Mouse (Mus musculus): Measurements from ENCODE around the gene Mrpl44. TPM values are rescaled to one million over a fixed set of nuclear protein-coding genes. Genes with fewer than 3 reads are reported as not detected.

Gene Mrpl44
- polyA plus RNA-seq, 1 experiment = 36.2 TPM

- H3K9me3 ChIP-seq (replicated peaks; ENCODE audit: control insufficient read depth, insufficient read depth, low read length, poor library complexity, severe bottlenecking) = no peaks in the 10 kb centered on the region
- no peak overlapping the region for H3K9ac ChIP-seq (ENCODE audit: low read depth, poor library complexity, severe bottlenecking)
- no peak overlapping the region for H3K27ac ChIP-seq (ENCODE audit: insufficient read depth, low read length)
- H3K4me1 ChIP-seq (ENCODE audit: control insufficient read depth, insufficient read depth, low read length) = no peaks in the 10 kb centered on the region
- H3K36me3 ChIP-seq (ENCODE audit: control insufficient read depth, insufficient read depth, low read length, poor library complexity, severe bottlenecking) = no peaks in the 10 kb centered on the region; the same call in 1 of the 2 replicates
- no peak overlapping the region for H3K4me3 ChIP-seq (ENCODE audit: low read depth, low read length)
- H3K27me3 ChIP-seq (ENCODE audit: control insufficient read depth, insufficient read depth, low read length, poor library complexity, severe bottlenecking) = no peaks in the 10 kb centered on the region
- TF ChIP-seq EP300 (IDR thresholded peaks at IDR 0.05; ENCODE audit: insufficient read depth, low read depth, low read length) = no peak
- TF ChIP-seq POLR2A (IDR thresholded peaks at IDR 0.05; ENCODE audit: insufficient read depth, low read length) = no peak
- no peak for TF ChIP-seq CTCF (IDR thresholded peaks at IDR 0.05; ENCODE audit: low read depth, low read length)
Observed at GRCm38 (mm10) chr1:79743385-79743784, 32.4 kb upstream of the Mrpl44 start.

GRCm38 (mm10) chr1:79746056-79746455 lies 29.8 kb upstream of the Mrpl44 start:
- Histone ChIP-seq H3K27me3 (ENCODE audit: control insufficient read depth, insufficient read depth, low read length, poor library complexity, severe bottlenecking) (no peaks in the 10 kb centered on the region), H3K9me3 (replicated peaks; ENCODE audit: control insufficient read depth, insufficient read depth, low read length, poor library complexity, severe bottlenecking) (no peaks in the 10 kb centered on the region), H3K9ac (ENCODE audit: low read depth, poor library complexity, severe bottlenecking) (no peak overlapping the region), H3K4me3 (ENCODE audit: low read depth, low read length) (no peak overlapping the region), H3K36me3 (ENCODE audit: control insufficient read depth, insufficient read depth, low read length, poor library complexity, severe bottlenecking) (no peaks in the 10 kb centered on the region), H3K4me1 (ENCODE audit: control insufficient read depth, insufficient read depth, low read length) (no peaks in the 10 kb centered on the region), H3K27ac (ENCODE audit: insufficient read depth, low read length) (no peak overlapping the region)
- TF ChIP-seq POLR2A (IDR thresholded peaks at IDR 0.05; ENCODE audit: insufficient read depth, low read length) (no peak), EP300 (IDR thresholded peaks at IDR 0.05; ENCODE audit: insufficient read depth, low read depth, low read length) (no peak), CTCF (IDR thresholded peaks at IDR 0.05; ENCODE audit: low read depth, low read length) (no peak)

- no peaks in the 10 kb centered on the region for H3K4me1 ChIP-seq (ENCODE audit: control insufficient read depth, insufficient read depth, low read length)
- TF ChIP-seq POLR2A (IDR thresholded peaks at IDR 0.05; ENCODE audit: insufficient read depth, low read length) (no peak), CTCF (IDR thresholded peaks at IDR 0.05; ENCODE audit: low read depth, low read length) (no peak), EP300 (IDR thresholded peaks at IDR 0.05; ENCODE audit: insufficient read depth, low read depth, low read length) (no peak)
- no peaks in the 10 kb centered on the region for H3K36me3 ChIP-seq (ENCODE audit: control insufficient read depth, insufficient read depth, low read length, poor library complexity, severe bottlenecking)
- H3K27me3 ChIP-seq (ENCODE audit: control insufficient read depth, insufficient read depth, low read length, poor library complexity, severe bottlenecking) = no peaks in the 10 kb centered on the region
- H3K9me3 ChIP-seq (replicated peaks; ENCODE audit: control insufficient read depth, insufficient read depth, low read length, poor library complexity, severe bottlenecking) = no peaks in the 10 kb centered on the region
- no peak overlapping the region for H3K4me3 ChIP-seq (ENCODE audit: low read depth, low read length)
- H3K27ac ChIP-seq (ENCODE audit: insufficient read depth, low read length) = no peak overlapping the region
- H3K9ac ChIP-seq (ENCODE audit: low read depth, poor library complexity, severe bottlenecking) = no peak overlapping the region
Observed at GRCm38 (mm10) chr1:79751186-79751585, 24.6 kb upstream of the Mrpl44 start.

- Histone ChIP-seq H3K4me1 (ENCODE audit: control insufficient read depth, insufficient read depth, low read length) (no peaks in the 10 kb centered on the region), H3K9me3 (replicated peaks; ENCODE audit: control insufficient read depth, insufficient read depth, low read length, poor library complexity, severe bottlenecking) (no peaks in the 10 kb centered on the region), H3K36me3 (ENCODE audit: control insufficient read depth, insufficient read depth, low read length, poor library complexity, severe bottlenecking) (no peaks in the 10 kb centered on the region), H3K9ac (ENCODE audit: low read depth, poor library complexity, severe bottlenecking) (no peak overlapping the region), H3K4me3 (ENCODE audit: low read depth, low read length) (no peak overlapping the region), H3K27me3 (ENCODE audit: control insufficient read depth, insufficient read depth, low read length, poor library complexity, severe bottlenecking) (no peaks in the 10 kb centered on the region), H3K27ac (ENCODE audit: insufficient read depth, low read length) (no peak overlapping the region)
- TF ChIP-seq POLR2A (IDR thresholded peaks at IDR 0.05; ENCODE audit: insufficient read depth, low read length) = no peak
- no peak for TF ChIP-seq CTCF (IDR thresholded peaks at IDR 0.05; ENCODE audit: low read depth, low read length)
- no peak for TF ChIP-seq EP300 (IDR thresholded peaks at IDR 0.05; ENCODE audit: insufficient read depth, low read depth, low read length)
Observed at GRCm38 (mm10) chr1:79752015-79752695, 23.7 kb upstream of the Mrpl44 start.

DNA sequence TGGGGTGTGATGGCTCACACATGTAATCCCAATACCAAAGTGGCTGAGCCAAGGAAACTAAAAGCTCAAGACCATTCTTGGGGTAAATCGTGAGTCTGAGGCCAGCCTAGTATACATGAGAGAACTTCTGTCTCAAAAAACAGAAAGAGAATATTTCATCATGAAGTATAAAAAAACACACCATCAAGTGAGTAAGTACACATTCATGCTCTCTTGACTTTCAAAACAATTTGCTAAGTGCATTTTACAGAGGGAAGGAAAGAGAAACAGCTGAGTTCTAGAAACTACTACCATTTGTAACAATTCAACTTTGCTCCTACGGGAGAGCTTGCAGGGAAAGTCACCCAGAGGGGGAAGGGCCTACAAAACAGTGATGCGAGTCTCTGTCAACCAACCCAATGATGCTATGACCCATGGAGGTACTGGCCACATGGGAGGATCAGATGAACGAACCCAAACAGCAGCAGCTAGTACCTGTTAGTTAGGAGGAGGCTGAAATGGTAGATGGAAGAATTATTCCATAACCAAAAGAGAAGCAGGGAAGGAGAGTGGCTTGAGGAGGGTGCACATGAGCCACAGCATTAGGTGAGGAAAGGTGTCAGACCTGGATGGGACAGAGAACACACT lies 23.0 kb upstream of the Mrpl44 start:
- Histone ChIP-seq H3K9me3 (replicated peaks; ENCODE audit: control insufficient read depth, insufficient read depth, low read length, poor library complexity, severe bottlenecking) (no peaks in the 10 kb centered on the region), H3K36me3 (ENCODE audit: control insufficient read depth, insufficient read depth, low read length, poor library complexity, severe bottlenecking) (no peaks in the 10 kb centered on the region), H3K27ac (ENCODE audit: insufficient read depth, low read length) (no peak overlapping the region), H3K4me3 (ENCODE audit: low read depth, low read length) (no peak overlapping the region), H3K27me3 (ENCODE audit: control insufficient read depth, insufficient read depth, low read length, poor library complexity, severe bottlenecking) (no peaks in the 10 kb centered on the region), H3K9ac (ENCODE audit: low read depth, poor library complexity, severe bottlenecking) (no peak overlapping the region), H3K4me1 (ENCODE audit: control insufficient read depth, insufficient read depth, low read length) (no peaks in the 10 kb centered on the region)
- TF ChIP-seq POLR2A (IDR thresholded peaks at IDR 0.05; ENCODE audit: insufficient read depth, low read length) (no peak), EP300 (IDR thresholded peaks at IDR 0.05; ENCODE audit: insufficient read depth, low read depth, low read length) (no peak), CTCF (IDR thresholded peaks at IDR 0.05; ENCODE audit: low read depth, low read length) (no peak)

- H3K27ac ChIP-seq (ENCODE audit: insufficient read depth, low read length) = no peak overlapping the region
- H3K4me1 ChIP-seq (ENCODE audit: control insufficient read depth, insufficient read depth, low read length) = no peaks in the 10 kb centered on the region
- no peaks in the 10 kb centered on the region for H3K9me3 ChIP-seq (replicated peaks; ENCODE audit: control insufficient read depth, insufficient read depth, low read length, poor library complexity, severe bottlenecking)
- H3K36me3 ChIP-seq (ENCODE audit: control insufficient read depth, insufficient read depth, low read length, poor library complexity, severe bottlenecking) = no peaks in the 10 kb centered on the region
- TF ChIP-seq POLR2A (IDR thresholded peaks at IDR 0.05; ENCODE audit: insufficient read depth, low read length) (no peak), EP300 (IDR thresholded peaks at IDR 0.05; ENCODE audit: insufficient read depth, low read depth, low read length) (no peak)
- H3K27me3 ChIP-seq (ENCODE audit: control insufficient read depth, insufficient read depth, low read length, poor library complexity, severe bottlenecking) = no peaks in the 10 kb centered on the region
- no peak overlapping the region for H3K9ac ChIP-seq (ENCODE audit: low read depth, poor library complexity, severe bottlenecking)
- H3K4me3 ChIP-seq (ENCODE audit: low read depth, low read length) = no peak overlapping the region
Observed at GRCm38 (mm10) chr1:79753456-79753855, 22.4 kb upstream of the Mrpl44 start.
